10 mouse cellular contexts compared by ENCODE assay signal in genomic region chr2:121298131-121298530, GRCm38 (mm10). TPM values are rescaled to one million over a fixed set of nuclear protein-coding genes. Genes with fewer than 3 reads are reported as not detected.
A peak's percentile ranks its signal among the peaks of the same experiment; 100 is the strongest.
DNase-seq lines count a peak whose midpoint lies in the region; ATAC-seq lines count a peak whose summit lies in the region.
"Had no signal": no experiment of that assay in that cellular context is flagged by ENCODE, and none has a peak within 500 bp of the region (broad histone marks: within the 10 kb centered on the region; RNA-seq: fewer than 3 reads in every experiment).

No protein-coding gene starts in this region.

- no peak overlapping the region for H3K4me3 ChIP-seq in forebrain, embryonic 15.5 days
- no peak overlapping the region for H3K4me3 ChIP-seq in midbrain, embryonic 11.5 days (ENCODE audit: low read depth, low read length)

- peak; percentile 53 for DNase-seq in cerebellum, adult 11 months
- no peak for DNase-seq in cerebellum, postnatal 36 days
- peak; percentile 54 for DNase-seq in ZHBTc4 (ENCODE audit: low read depth, low spot score)
- DNase-seq in midbrain, embryonic 11.5 days (ENCODE audit: low spot score, missing footprints) = no peak
- DNase-seq in urinary bladder, postnatal 36 days (ENCODE audit: low spot score in 2 of 2) = no peak
- DNase-seq in gastrocnemius, adult 8-10 months (ENCODE audit: low spot score in 2 of 2) = no peak
- DNase-seq: thymus, postnatal 25 days had no signal

- no peak overlapping the region for H3K9ac ChIP-seq in forebrain, embryonic 15.5 days (replicated peaks)
- peak overlapping the region; percentile 37 for H3K9ac ChIP-seq in midbrain, embryonic 11.5 days (ENCODE audit: low read length)

- 6% methylated on average over 8 of the region's 8 CpGs for WGBS in forebrain, embryonic 15.5 days
- 6% methylated on average over 8 of the region's 8 CpGs for WGBS in midbrain, embryonic 11.5 days

- peaks cover 32% of the 10 kb centered on the region for H3K36me3 ChIP-seq in forebrain, embryonic 15.5 days
- H3K36me3 ChIP-seq in midbrain, embryonic 11.5 days (ENCODE audit: control insufficient read depth, insufficient read depth, low read length) = peaks cover 18% of the 10 kb centered on the region; the same call in 1 of the 2 replicates

- H3K27ac ChIP-seq in forebrain, embryonic 15.5 days (replicated peaks) = no peak overlapping the region
- H3K27ac ChIP-seq in midbrain, embryonic 11.5 days (ENCODE audit: low read depth, low read length) = no peak overlapping the region

- peak overlapping the region; percentile 81; the same call in 1 of the 2 replicates for H3K4me2 ChIP-seq in forebrain, embryonic 15.5 days (replicated peaks)
- peak overlapping the region; percentile 65 for H3K4me2 ChIP-seq in midbrain, embryonic 11.5 days

- no peaks in the 10 kb centered on the region for H3K9me3 ChIP-seq in forebrain, embryonic 15.5 days
- H3K9me3 ChIP-seq in midbrain, embryonic 11.5 days (ENCODE audit: control insufficient read depth, low read length) = no peaks in the 10 kb centered on the region

- ATAC-seq in forebrain, embryonic 15.5 days (replicated peaks) = no peak
- ATAC-seq in midbrain, embryonic 11.5 days (ENCODE audit: low FRiP score) = peak; percentile 22; the same call in 1 of the 2 replicates
- no peak for ATAC-seq in megakaryocyte progenitor cell, adult 5-6 weeks (replicated peaks; ENCODE audit: poor library complexity)
- ATAC-seq: activated CD4-positive, CD25-positive, alpha-beta regulatory T cell, adult 4 months had no signal

- no peaks in the 10 kb centered on the region for H3K27me3 ChIP-seq in forebrain, embryonic 15.5 days
- H3K27me3 ChIP-seq in midbrain, embryonic 11.5 days (ENCODE audit: control insufficient read depth, insufficient read depth, low read length) = no peaks in the 10 kb centered on the region

- peaks cover 48% of the 10 kb centered on the region for H3K4me1 ChIP-seq in forebrain, embryonic 15.5 days
- peaks cover 45% of the 10 kb centered on the region for H3K4me1 ChIP-seq in midbrain, embryonic 11.5 days (ENCODE audit: control insufficient read depth, insufficient read depth, low read length)

RNA-seq across cellular contexts. Expression of gene Map1a, which starts 8.7 kb away (rescaled TPM):
- 9.4 and 13.9 TPM in 2 replicates for polyA plus RNA-seq in forebrain, embryonic 15.5 days (2015; fragmentation: Nextera tagmentation; extraction: Ambion mirVana)
- polyA plus RNA-seq in midbrain, embryonic 11.5 days (2014; fragmentation: Nextera tagmentation; extraction: Ambion mirVana) = 11.2 and 14.3 TPM in 2 replicates
- total RNA-seq in gastrocnemius, adult 8-10 months (2022) = 10 to 100 TPM in 3 of 4 experiments, 1 to 10 TPM in 1; 7.9 to 12.2 (median 10.8) TPM
- 0.10 TPM in 1 of 2 replicates, not detected in the other for total RNA-seq in megakaryocyte progenitor cell, adult 5-6 weeks (2015)
- not detected in 2 replicates for total RNA-seq in megakaryocyte progenitor cell, adult 5-6 weeks (2017)

RNA-seq across cellular contexts. Expression of gene Trp53bp1, which starts 26.9 kb away (rescaled TPM):
- polyA plus RNA-seq in forebrain, embryonic 15.5 days (2015; fragmentation: Nextera tagmentation; extraction: Ambion mirVana) = 186 and 197 TPM in 2 replicates
- 132 and 138 TPM in 2 replicates for polyA plus RNA-seq in midbrain, embryonic 11.5 days (2014; fragmentation: Nextera tagmentation; extraction: Ambion mirVana)
- total RNA-seq in gastrocnemius, adult 8-10 months (2022) = 10 to 100 TPM; 16.4 to 33.0 (median 23.5) TPM
- 17.9 and 21.5 TPM in 2 replicates for total RNA-seq in megakaryocyte progenitor cell, adult 5-6 weeks (2015)
- 35.9 and 36.2 TPM in 2 replicates for total RNA-seq in megakaryocyte progenitor cell, adult 5-6 weeks (2017)

RNA-seq across cellular contexts. Expression of gene Ppip5k1, which starts 57.1 kb away (rescaled TPM):
- polyA plus RNA-seq in forebrain, embryonic 15.5 days (2015; fragmentation: Nextera tagmentation; extraction: Ambion mirVana) = 13.8 and 16.6 TPM in 2 replicates
- 10.3 and 11.2 TPM in 2 replicates for polyA plus RNA-seq in midbrain, embryonic 11.5 days (2014; fragmentation: Nextera tagmentation; extraction: Ambion mirVana)
- 100 to 1,000 TPM in 2 of 4 experiments, 10 to 100 TPM in 2; 97.7 to 103 (median 99.7) TPM for total RNA-seq in gastrocnemius, adult 8-10 months (2022)
- total RNA-seq in megakaryocyte progenitor cell, adult 5-6 weeks (2015) = 4.5 and 4.6 TPM in 2 replicates
- 8.3 and 11.3 TPM in 2 replicates for total RNA-seq in megakaryocyte progenitor cell, adult 5-6 weeks (2017)

RNA-seq across cellular contexts. Expression of gene Ckmt1, which starts 59.4 kb away (rescaled TPM):
- polyA plus RNA-seq in forebrain, embryonic 15.5 days (2015; fragmentation: Nextera tagmentation; extraction: Ambion mirVana) = 23.8 and 25.1 TPM in 2 replicates
- polyA plus RNA-seq in midbrain, embryonic 11.5 days (2014; fragmentation: Nextera tagmentation; extraction: Ambion mirVana) = 3.8 and 4.1 TPM in 2 replicates
- total RNA-seq in gastrocnemius, adult 8-10 months (2022) = under 1 TPM in 1 of 4 experiments, not detected in 3; 0.48 TPM
- total RNA-seq in megakaryocyte progenitor cell, adult 5-6 weeks (2015) = not detected in 2 replicates
- total RNA-seq in megakaryocyte progenitor cell, adult 5-6 weeks (2017) = not detected in 2 replicates

Comparison
In these comparisons a context has a peak if more than half of its experiments do, and no peak if none do; other contexts are left out.
1. DNase-seq: peak in cerebellum, adult 11 months (single experiment) and ZHBTc4 (single experiment); none in cerebellum, postnatal 36 days (0 of 2), midbrain, embryonic 11.5 days (single experiment), urinary bladder, postnatal 36 days (0 of 2) and gastrocnemius, adult 8-10 months (0 of 2).
2. RNA of gene Map1a, which starts 8.7 kb away (total RNA-seq): 7.9 to 12.2 TPM in gastrocnemius, adult 8-10 months; 0.10 TPM in megakaryocyte progenitor cell, adult 5-6 weeks; every median in the first group is over 4 times any median in the second.
3. RNA of gene Ppip5k1, which starts 57.1 kb away (total RNA-seq): 97.7 to 103 TPM in gastrocnemius, adult 8-10 months; 4.5 to 11.3 TPM in megakaryocyte progenitor cell, adult 5-6 weeks; every median in the first group is over 4 times any median in the second.